Mouse (Mus musculus): ENCODE measurements around the gene Ttc9b.

The Ttc9b gene

GRCm38 (mm10) chr7:27688246-27688788 lies 34.6 kb downstream of the Ttc9b start:
- DNase-seq = peak in 1 of 2 experiments; percentile 11

GRCm38 (mm10) chr7:27688815-27689612 lies 35.3 kb downstream of the Ttc9b start, which contains the start of gene Zfp607b:
Gene Zfp607b, plus strand, starts transcription at chr7:27689340.
- DNase-seq = peak; percentile 89

GRCm38 (mm10) chr7:27691076-27691475 lies 37.4 kb downstream of the Ttc9b start:
- peak; percentile 56 to 69 for DNase-seq

- no peak for DNase-seq
Observed at GRCm38 (mm10) chr7:27696711-27697110, 43.0 kb downstream of the Ttc9b start.

Measured in cerebellum, postnatal 14 days (tissue).